Mouse (Mus musculus): ENCODE measurements around the gene Xaf1. TPM values are rescaled to one million over a fixed set of nuclear protein-coding genes. Genes with fewer than 3 reads are reported as not detected.

Gene Xaf1
- polyA plus RNA-seq, 1 experiment = 28.3 TPM

- Histone ChIP-seq H3K27ac (ENCODE audit: insufficient read depth, low read depth, low read length) (no peak overlapping the region), H3K4me3 (ENCODE audit: low read depth, low read length) (no peak overlapping the region), H3K36me3 (ENCODE audit: control insufficient read depth, insufficient read depth, low read length) (peaks cover 33% of the 10 kb centered on the region), H3K27me3 (ENCODE audit: control insufficient read depth, insufficient read depth, low read length) (peaks cover 4% of the 10 kb centered on the region; the same call in 1 of the 2 replicates), H3K4me1 (ENCODE audit: control insufficient read depth, insufficient read depth, insufficient read length, low read length) (no peaks in the 10 kb centered on the region)
- no peak for TF ChIP-seq POLR2A (IDR thresholded peaks at IDR 0.05; ENCODE audit: low read depth, low read length)
- no peak for TF ChIP-seq CTCF (IDR thresholded peaks at IDR 0.05; ENCODE audit: extremely low read depth, insufficient read length, insufficient replicate concordance, low read depth, low read length)
- 66% methylated on average over 10 of the region's 10 CpGs for WGBS
These were observed 10.0 kb downstream of the Xaf1 start for GRCm38 (mm10) chr11:72311355-72312001.

GRCm38 (mm10) chr11:72314151-72314895, 12.9 kb downstream of the Xaf1 start, which contains the start of gene Fbxo39:
Gene Fbxo39, plus strand, starts transcription at chr11:72314444.
- Histone ChIP-seq H3K27ac (ENCODE audit: insufficient read depth, low read depth, low read length) (no peak within 1 kb of the TSS), H3K4me3 (ENCODE audit: low read depth, low read length) (no peak within 1 kb of the TSS), H3K27me3 (ENCODE audit: control insufficient read depth, insufficient read depth, low read length) (peaks cover 4% of the 10 kb centered on the region; the same call in 1 of the 2 replicates), H3K36me3 (ENCODE audit: control insufficient read depth, insufficient read depth, low read length) (peaks cover 14% of the 10 kb centered on the region), H3K4me1 (ENCODE audit: control insufficient read depth, insufficient read depth, insufficient read length, low read length) (no peaks in the 10 kb centered on the region)
- TF ChIP-seq CTCF (IDR thresholded peaks at IDR 0.05; ENCODE audit: extremely low read depth, insufficient read length, insufficient replicate concordance, low read depth, low read length) = no peak
- TF ChIP-seq POLR2A (IDR thresholded peaks at IDR 0.05; ENCODE audit: low read depth, low read length) = no peak
- 9% methylated on average over 42 of the region's 42 CpGs for WGBS

- 69% methylated on average over 5 of the region's 5 CpGs for WGBS
- no peaks in the 10 kb centered on the region for H3K36me3 ChIP-seq (ENCODE audit: control insufficient read depth, insufficient read depth, low read length)
- no peak for TF ChIP-seq POLR2A (IDR thresholded peaks at IDR 0.05; ENCODE audit: low read depth, low read length)
- TF ChIP-seq CTCF (IDR thresholded peaks at IDR 0.05; ENCODE audit: extremely low read depth, insufficient read length, insufficient replicate concordance, low read depth, low read length) = no peak
- no peak overlapping the region for H3K27ac ChIP-seq (ENCODE audit: insufficient read depth, low read depth, low read length)
- no peak overlapping the region for H3K4me3 ChIP-seq (ENCODE audit: low read depth, low read length)
- H3K27me3 ChIP-seq (ENCODE audit: control insufficient read depth, insufficient read depth, low read length) = peaks cover 4% of the 10 kb centered on the region; the same call in 1 of the 2 replicates
- H3K4me1 ChIP-seq (ENCODE audit: control insufficient read depth, insufficient read depth, insufficient read length, low read length) = no peaks in the 10 kb centered on the region
These were observed 16.6 kb downstream of the Xaf1 start for GRCm38 (mm10) chr11:72318026-72318425.

GRCm38 (mm10) chr11:72324431-72324830, 23.0 kb downstream of the Xaf1 start:
- Histone ChIP-seq H3K27ac (ENCODE audit: insufficient read depth, low read depth, low read length) (no peak overlapping the region), H3K4me3 (ENCODE audit: low read depth, low read length) (no peak overlapping the region), H3K4me1 (ENCODE audit: control insufficient read depth, insufficient read depth, insufficient read length, low read length) (no peaks in the 10 kb centered on the region), H3K36me3 (ENCODE audit: control insufficient read depth, insufficient read depth, low read length) (no peaks in the 10 kb centered on the region), H3K27me3 (ENCODE audit: control insufficient read depth, insufficient read depth, low read length) (no peaks in the 10 kb centered on the region)
- 73% methylated on average over 3 of the region's 3 CpGs for WGBS
- TF ChIP-seq CTCF (IDR thresholded peaks at IDR 0.05; ENCODE audit: extremely low read depth, insufficient read length, insufficient replicate concordance, low read depth, low read length) = peak; percentile 34; the same call in 1 of the 2 replicates
- no peak for TF ChIP-seq POLR2A (IDR thresholded peaks at IDR 0.05; ENCODE audit: low read depth, low read length)

GRCm38 (mm10) chr11:72325701-72326100, 24.3 kb downstream of the Xaf1 start:
- Histone ChIP-seq H3K27ac (ENCODE audit: insufficient read depth, low read depth, low read length) (no peak overlapping the region), H3K36me3 (ENCODE audit: control insufficient read depth, insufficient read depth, low read length) (no peaks in the 10 kb centered on the region), H3K27me3 (ENCODE audit: control insufficient read depth, insufficient read depth, low read length) (no peaks in the 10 kb centered on the region), H3K4me3 (ENCODE audit: low read depth, low read length) (no peak overlapping the region), H3K4me1 (ENCODE audit: control insufficient read depth, insufficient read depth, insufficient read length, low read length) (no peaks in the 10 kb centered on the region)
- 78% methylated on average over 4 of the region's 4 CpGs for WGBS
- TF ChIP-seq POLR2A (IDR thresholded peaks at IDR 0.05; ENCODE audit: low read depth, low read length) (no peak), CTCF (IDR thresholded peaks at IDR 0.05; ENCODE audit: extremely low read depth, insufficient read length, insufficient replicate concordance, low read depth, low read length) (no peak)

- Histone ChIP-seq H3K27ac (ENCODE audit: insufficient read depth, low read depth, low read length) (no peak overlapping the region), H3K27me3 (ENCODE audit: control insufficient read depth, insufficient read depth, low read length) (no peaks in the 10 kb centered on the region), H3K4me1 (ENCODE audit: control insufficient read depth, insufficient read depth, insufficient read length, low read length) (no peaks in the 10 kb centered on the region; the same call in 1 of the 2 replicates), H3K4me3 (ENCODE audit: low read depth, low read length) (no peak overlapping the region), H3K36me3 (ENCODE audit: control insufficient read depth, insufficient read depth, low read length) (no peaks in the 10 kb centered on the region)
- no peak for TF ChIP-seq CTCF (IDR thresholded peaks at IDR 0.05; ENCODE audit: extremely low read depth, insufficient read length, insufficient replicate concordance, low read depth, low read length)
- WGBS = 78% methylated on average over 9 of the region's 9 CpGs
These were observed 31.7 kb downstream of the Xaf1 start for GRCm38 (mm10) chr11:72332951-72333667.

GRCm38 (mm10) chr11:72334653-72335052, 33.2 kb downstream of the Xaf1 start:
- no peak overlapping the region for H3K4me3 ChIP-seq (ENCODE audit: low read depth, low read length)
- no peaks in the 10 kb centered on the region; the same call in 1 of the 2 replicates for H3K4me1 ChIP-seq (ENCODE audit: control insufficient read depth, insufficient read depth, insufficient read length, low read length)
- no peaks in the 10 kb centered on the region for H3K36me3 ChIP-seq (ENCODE audit: control insufficient read depth, insufficient read depth, low read length)
- no peak overlapping the region for H3K27ac ChIP-seq (ENCODE audit: insufficient read depth, low read depth, low read length)
- TF ChIP-seq CTCF (IDR thresholded peaks at IDR 0.05; ENCODE audit: extremely low read depth, insufficient read length, insufficient replicate concordance, low read depth, low read length) = no peak
- TF ChIP-seq POLR2A (IDR thresholded peaks at IDR 0.05; ENCODE audit: low read depth, low read length) = no peak
- 82% methylated on average over 4 of the region's 4 CpGs for WGBS
- H3K27me3 ChIP-seq (ENCODE audit: control insufficient read depth, insufficient read depth, low read length) = no peaks in the 10 kb centered on the region
